Mouse (Mus musculus): ENCODE data around the gene Prox1. TPM values are rescaled to one million over a fixed set of nuclear protein-coding genes. Genes with fewer than 3 reads are reported as not detected.

Gene Prox1
- polyA plus RNA-seq, 1 experiment, result not detected

DNA sequence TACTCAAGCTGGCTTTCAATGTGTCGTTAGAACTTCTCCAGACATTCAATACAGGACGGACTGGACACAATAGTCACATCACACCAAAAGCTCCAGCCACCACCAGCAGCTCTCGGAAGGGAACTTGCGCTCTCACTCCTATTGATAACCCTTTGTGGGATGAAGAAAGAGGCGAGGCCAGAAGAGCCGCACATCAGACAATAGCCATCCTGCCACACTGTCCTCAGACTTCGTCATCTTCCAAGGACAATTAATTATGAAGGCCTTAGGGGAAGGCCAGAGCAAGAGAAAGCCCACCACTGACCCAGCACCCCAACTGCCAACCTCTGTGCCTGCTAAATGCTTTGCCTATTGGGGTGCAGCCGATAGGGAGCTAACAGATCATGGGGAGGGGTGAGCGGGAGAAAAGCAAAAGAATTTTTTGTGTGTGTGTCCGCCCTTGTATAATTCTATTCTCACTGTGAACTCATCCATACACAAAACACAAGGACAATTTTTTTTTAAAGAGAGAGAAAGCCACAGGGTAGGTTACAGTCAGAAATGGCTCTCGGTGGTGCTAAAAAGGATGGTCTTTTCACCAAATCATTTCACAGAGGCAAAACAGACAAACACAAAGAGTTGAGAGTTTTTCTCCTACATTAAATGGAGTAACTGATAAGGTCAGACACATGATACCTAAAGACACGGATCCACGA, 30.7 kb downstream of the Prox1 start:
- no peak overlapping the region for H3K27ac ChIP-seq (ENCODE audit: insufficient read depth, low read depth, low read length)
- 91% methylated on average over 13 of the region's 13 CpGs for WGBS
- TF ChIP-seq POLR2A (IDR thresholded peaks at IDR 0.05; ENCODE audit: insufficient read depth, low read depth, low read length) (no peak), CTCF (IDR thresholded peaks at IDR 0.05; ENCODE audit: insufficient read depth, low read depth, low read length) (no peak)
- H3K4me1 ChIP-seq (ENCODE audit: control insufficient read depth, insufficient read depth, low read length), result no peaks in the 10 kb centered on the region; the same call in 1 of the 2 replicates
- H3K4me3 ChIP-seq (ENCODE audit: insufficient read depth, low read depth, low read length), result no peak overlapping the region

DNA sequence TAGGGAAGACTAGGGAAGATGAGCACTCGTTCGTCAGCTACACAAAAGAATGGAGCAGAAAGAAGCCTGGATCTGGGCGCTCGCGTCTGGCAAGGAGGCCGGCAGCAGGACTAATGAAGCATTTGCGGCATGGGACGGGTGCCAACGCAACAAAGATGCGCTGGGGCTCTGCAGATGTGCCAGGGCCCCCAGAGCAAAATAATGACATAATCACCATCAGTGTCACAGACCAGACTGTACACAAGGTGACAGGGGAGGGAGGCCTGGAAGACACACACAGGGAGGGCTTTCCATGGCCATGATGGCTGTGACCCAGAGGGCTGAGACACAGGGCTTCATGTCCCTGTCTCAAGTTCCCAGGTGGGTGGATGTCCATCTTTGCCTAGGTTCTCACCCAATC, 32.6 kb downstream of the Prox1 start:
- TF ChIP-seq CTCF (IDR thresholded peaks at IDR 0.05; ENCODE audit: insufficient read depth, low read depth, low read length) (no peak), POLR2A (IDR thresholded peaks at IDR 0.05; ENCODE audit: insufficient read depth, low read depth, low read length) (no peak)
- WGBS, result 46% methylated on average over 10 of the region's 10 CpGs
- Histone ChIP-seq H3K4me3 (ENCODE audit: insufficient read depth, low read depth, low read length) (no peak overlapping the region), H3K4me1 (ENCODE audit: control insufficient read depth, insufficient read depth, low read length) (no peaks in the 10 kb centered on the region; the same call in 1 of the 2 replicates), H3K27ac (ENCODE audit: insufficient read depth, low read depth, low read length) (no peak overlapping the region)

GRCm38 (mm10) chr1:190132897-190133296, 37.6 kb downstream of the Prox1 start:
- no peaks in the 10 kb centered on the region; the same call in 1 of the 2 replicates for H3K4me1 ChIP-seq (ENCODE audit: control insufficient read depth, insufficient read depth, low read length)
- no peak overlapping the region for H3K27ac ChIP-seq (ENCODE audit: insufficient read depth, low read depth, low read length)
- H3K4me3 ChIP-seq (ENCODE audit: insufficient read depth, low read depth, low read length), result no peak overlapping the region
- TF ChIP-seq POLR2A (IDR thresholded peaks at IDR 0.05; ENCODE audit: insufficient read depth, low read depth, low read length) (no peak), CTCF (IDR thresholded peaks at IDR 0.05; ENCODE audit: insufficient read depth, low read depth, low read length) (no peak)
- WGBS, result 92% methylated on average over 4 of the region's 4 CpGs

DNA sequence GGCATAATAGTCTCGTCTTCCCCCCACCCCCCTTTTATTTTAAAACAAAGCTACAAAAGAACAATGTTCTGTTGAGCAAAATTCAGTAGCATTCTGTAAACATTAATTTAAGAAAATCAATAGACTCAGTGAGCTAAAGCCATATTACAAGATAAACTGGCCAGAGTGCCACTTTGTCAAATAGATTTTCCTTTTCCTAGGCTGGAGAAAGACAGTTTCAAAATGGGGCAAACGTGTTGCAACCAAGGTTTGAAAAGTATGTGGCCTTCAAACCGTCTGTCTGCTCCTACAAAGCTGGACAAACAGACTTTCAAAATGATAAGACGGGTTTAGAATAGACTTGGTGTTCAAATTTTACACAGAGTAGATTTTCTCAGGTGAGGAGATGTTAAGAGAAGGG, 39.6 kb downstream of the Prox1 start:
- no peaks in the 10 kb centered on the region for H3K4me1 ChIP-seq (ENCODE audit: control insufficient read depth, insufficient read depth, low read length)
- TF ChIP-seq POLR2A (IDR thresholded peaks at IDR 0.05; ENCODE audit: insufficient read depth, low read depth, low read length) (no peak), CTCF (IDR thresholded peaks at IDR 0.05; ENCODE audit: insufficient read depth, low read depth, low read length) (no peak)
- no peak overlapping the region for H3K27ac ChIP-seq (ENCODE audit: insufficient read depth, low read depth, low read length)
- 91% methylated on average over 4 of the region's 4 CpGs for WGBS
- no peak overlapping the region for H3K4me3 ChIP-seq (ENCODE audit: insufficient read depth, low read depth, low read length)

DNA sequence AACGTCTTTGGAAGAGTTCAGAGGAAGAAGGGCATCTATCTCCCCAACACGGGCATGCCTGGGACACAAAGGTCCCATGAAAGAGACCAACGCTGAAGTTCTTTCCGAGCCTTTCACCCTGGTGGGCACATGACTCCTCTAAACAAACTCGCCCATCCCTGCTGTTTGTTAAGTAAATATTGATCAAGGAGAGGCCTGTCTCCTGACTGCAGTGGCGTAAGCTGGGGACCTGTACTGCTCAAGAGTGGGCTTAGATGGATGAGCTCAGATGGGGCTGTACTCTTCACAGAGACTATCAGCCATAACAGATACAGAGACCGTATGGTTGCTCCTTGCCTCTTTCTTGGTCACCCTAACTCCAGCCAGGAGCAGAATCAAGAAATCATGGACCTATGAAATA, 41.0 kb downstream of the Prox1 start:
- H3K4me1 ChIP-seq (ENCODE audit: control insufficient read depth, insufficient read depth, low read length), result no peaks in the 10 kb centered on the region
- TF ChIP-seq POLR2A (IDR thresholded peaks at IDR 0.05; ENCODE audit: insufficient read depth, low read depth, low read length), result no peak
- H3K4me3 ChIP-seq (ENCODE audit: insufficient read depth, low read depth, low read length), result no peak overlapping the region
- no peak overlapping the region for H3K27ac ChIP-seq (ENCODE audit: insufficient read depth, low read depth, low read length)
- WGBS, result 83% methylated on average over 7 of the region's 7 CpGs

DNA sequence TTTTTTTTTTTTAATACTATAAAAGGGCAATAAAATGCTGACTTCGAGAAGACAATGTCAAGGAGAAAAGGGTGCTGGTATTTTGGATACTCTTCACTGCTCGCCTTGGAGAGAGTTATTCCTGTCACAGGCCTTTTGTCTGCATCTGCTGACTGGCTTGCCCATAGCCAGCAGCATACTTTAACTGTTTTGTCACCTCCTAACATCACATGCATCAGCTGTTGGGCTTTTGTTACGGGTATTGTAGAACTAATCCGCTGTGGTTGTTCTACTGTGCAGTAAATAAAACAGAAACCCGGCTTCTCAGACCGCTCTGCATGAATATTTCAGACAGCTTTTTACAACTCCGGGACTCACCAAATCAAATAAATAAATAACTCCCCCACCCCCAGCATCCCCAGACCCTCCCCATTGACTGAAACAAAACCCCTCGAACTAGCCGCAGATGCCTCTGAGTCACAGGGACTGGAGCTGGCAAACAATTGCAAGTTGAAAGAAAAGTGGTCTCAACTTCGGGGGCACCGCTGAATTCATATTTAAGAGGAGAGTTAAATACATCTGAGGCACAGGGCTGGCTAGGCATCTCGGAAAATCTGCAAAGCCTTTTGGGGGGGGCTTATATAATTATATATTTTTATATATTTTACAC, 41.7 kb downstream of the Prox1 start:
- WGBS, result 36% methylated on average over 12 of the region's 12 CpGs
- Histone ChIP-seq H3K4me3 (ENCODE audit: insufficient read depth, low read depth, low read length) (no peak overlapping the region), H3K4me1 (ENCODE audit: control insufficient read depth, insufficient read depth, low read length) (no peaks in the 10 kb centered on the region), H3K27ac (ENCODE audit: insufficient read depth, low read depth, low read length) (no peak overlapping the region)
- TF ChIP-seq CTCF (IDR thresholded peaks at IDR 0.05; ENCODE audit: insufficient read depth, low read depth, low read length) (no peak), POLR2A (IDR thresholded peaks at IDR 0.05; ENCODE audit: insufficient read depth, low read depth, low read length) (no peak)

- no peak overlapping the region for H3K27ac ChIP-seq (ENCODE audit: insufficient read depth, low read depth, low read length)
- no peaks in the 10 kb centered on the region for H3K4me1 ChIP-seq (ENCODE audit: control insufficient read depth, insufficient read depth, low read length)
- TF ChIP-seq CTCF (IDR thresholded peaks at IDR 0.05; ENCODE audit: insufficient read depth, low read depth, low read length), result no peak
- TF ChIP-seq POLR2A (IDR thresholded peaks at IDR 0.05; ENCODE audit: insufficient read depth, low read depth, low read length), result no peak
- WGBS, result 61% methylated on average over 5 of the region's 5 CpGs
- H3K4me3 ChIP-seq (ENCODE audit: insufficient read depth, low read depth, low read length), result no peak overlapping the region
These were observed 42.6 kb downstream of the Prox1 start for GRCm38 (mm10) chr1:190127878-190128277.

GRCm38 (mm10) chr1:190127163-190127795, 43.2 kb downstream of the Prox1 start:
- Histone ChIP-seq H3K4me3 (ENCODE audit: insufficient read depth, low read depth, low read length) (no peak overlapping the region), H3K27ac (ENCODE audit: insufficient read depth, low read depth, low read length) (no peak overlapping the region), H3K4me1 (ENCODE audit: control insufficient read depth, insufficient read depth, low read length) (no peaks in the 10 kb centered on the region)
- 71% methylated on average over 6 of the region's 6 CpGs for WGBS
- TF ChIP-seq POLR2A (IDR thresholded peaks at IDR 0.05; ENCODE audit: insufficient read depth, low read depth, low read length) (no peak), CTCF (IDR thresholded peaks at IDR 0.05; ENCODE audit: insufficient read depth, low read depth, low read length) (no peak)

Data from olfactory bulb, adult 2 months (tissue).